Mouse (Mus musculus): ENCODE data around the gene Olfr291. TPM values are rescaled to one million over a fixed set of nuclear protein-coding genes. Genes with fewer than 3 reads are reported as not detected.
A peak's percentile ranks its signal among the peaks of the same experiment; 100 is the strongest.

Olfr291 gene
- polyA plus RNA-seq (2015; fragmentation: Nextera tagmentation; extraction: Ambion mirVana) = not detected in 2 replicates

DNA sequence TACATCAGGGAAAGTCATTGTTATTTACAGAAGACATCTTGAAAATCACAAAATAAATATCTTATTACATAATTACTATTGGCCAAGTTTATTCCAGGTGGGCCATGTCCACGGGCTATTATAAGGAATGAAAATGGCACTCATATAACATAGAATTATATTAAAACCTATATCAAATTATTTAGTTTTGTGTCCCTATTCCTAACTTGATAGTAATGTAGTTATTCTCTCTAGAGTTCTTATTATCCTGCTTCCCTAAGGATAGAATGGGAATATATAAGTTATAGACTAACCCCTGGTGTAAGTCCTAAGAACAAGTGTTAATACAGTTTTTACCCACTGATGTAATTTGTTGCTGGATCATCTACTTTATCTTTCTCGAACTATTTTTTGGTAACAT is at the start of gene Olfr291:
Olfr291 (plus strand) TSS at position 301 of the 400 bp plus-strand sequence.
- Histone ChIP-seq H3K27me3 (replicated peaks; ENCODE audit: insufficient read depth, low read length) (no peaks in the 10 kb centered on the region), H3K9me3 (ENCODE audit: low read length) (no peaks in the 10 kb centered on the region), H3K4me2 (replicated peaks; ENCODE audit: low read depth, low read length) (no peak within 1 kb of the TSS), H3K4me3 (ENCODE audit: low read depth, low read length) (no peak within 1 kb of the TSS), H3K4me1 (ENCODE audit: insufficient read depth, low read depth, low read length) (no peaks in the 10 kb centered on the region), H3K9ac (replicated peaks; ENCODE audit: low read depth) (no peak within 1 kb of the TSS), H3K36me3 (ENCODE audit: insufficient read depth, low read length) (no peaks in the 10 kb centered on the region), H3K27ac (ENCODE audit: low read length) (no peak within 1 kb of the TSS)
- no peak for TF ChIP-seq EP300 (IDR thresholded peaks at IDR 0.05)
- TF ChIP-seq CTCF (IDR thresholded peaks at IDR 0.05) = no peak
- DNase-seq (ENCODE audit: low spot score) = no peak
- ATAC-seq = no peak
- WGBS = 68% methylated on average over 2 of the region's 2 CpGs

DNA sequence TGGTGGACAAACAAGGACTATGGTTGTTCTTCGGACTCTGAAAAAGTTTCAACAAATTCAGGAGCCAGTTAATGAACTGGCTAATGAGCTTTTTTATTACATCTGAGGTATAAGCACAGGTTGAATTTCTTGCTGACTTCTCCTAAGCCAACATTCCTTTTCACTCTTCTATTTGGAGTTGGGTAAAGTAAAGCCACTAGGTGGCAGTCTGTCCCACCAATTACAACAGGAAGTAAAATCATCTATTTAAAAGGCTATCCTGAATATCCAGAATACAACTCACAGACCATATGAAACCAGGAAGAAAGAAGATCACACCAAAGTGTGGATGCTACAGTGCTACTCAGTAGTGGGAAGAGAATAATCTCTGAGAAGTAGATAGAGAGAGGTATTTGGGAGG is 48.1 kb upstream of the Olfr291 start:
- ATAC-seq (no peak), DNase-seq (ENCODE audit: low spot score) (peak; percentile 20)
- Histone ChIP-seq H3K9ac (replicated peaks; ENCODE audit: low read depth) (no peak overlapping the region), H3K27ac (ENCODE audit: low read length) (no peak overlapping the region), H3K36me3 (ENCODE audit: insufficient read depth, low read length) (no peaks in the 10 kb centered on the region), H3K4me1 (ENCODE audit: insufficient read depth, low read depth, low read length) (no peaks in the 10 kb centered on the region), H3K4me2 (replicated peaks; ENCODE audit: low read depth, low read length) (no peak overlapping the region), H3K4me3 (ENCODE audit: low read depth, low read length) (no peak overlapping the region), H3K9me3 (ENCODE audit: low read length) (no peaks in the 10 kb centered on the region), H3K27me3 (replicated peaks; ENCODE audit: insufficient read depth, low read length) (no peaks in the 10 kb centered on the region)
- TF ChIP-seq CTCF (IDR thresholded peaks at IDR 0.05) (peak; percentile 47), EP300 (IDR thresholded peaks at IDR 0.05) (no peak)
- 37% methylated on average over 1 of the region's 1 CpGs for WGBS

DNA sequence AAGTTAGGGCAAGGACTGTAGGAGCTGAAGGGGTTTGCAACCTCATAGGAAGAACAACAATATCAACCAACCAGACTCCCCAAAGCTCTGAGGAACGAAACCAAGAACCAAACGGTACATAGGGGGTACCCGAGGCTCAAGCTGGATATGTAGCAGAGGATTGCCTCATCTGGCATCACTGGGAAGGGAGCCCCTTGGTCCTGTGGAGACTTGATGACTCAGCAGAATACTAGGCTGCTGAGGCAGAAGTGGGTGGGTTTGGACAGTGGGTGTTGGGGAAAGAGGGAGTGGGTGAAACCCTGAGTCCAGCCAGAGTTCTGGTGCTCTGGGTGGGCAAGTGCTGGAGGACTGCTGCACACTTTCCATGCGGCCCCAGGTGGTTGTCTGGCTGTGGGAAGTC is 47.2 kb upstream of the Olfr291 start:
- TF ChIP-seq EP300 (IDR thresholded peaks at IDR 0.05) (no peak), CTCF (IDR thresholded peaks at IDR 0.05) (no peak)
- no peaks in the 10 kb centered on the region for H3K36me3 ChIP-seq (ENCODE audit: insufficient read depth, low read length)
- 78% methylated on average over 4 of the region's 4 CpGs for WGBS
- H3K27me3 ChIP-seq (replicated peaks; ENCODE audit: insufficient read depth, low read length) = no peaks in the 10 kb centered on the region
- H3K9me3 ChIP-seq (ENCODE audit: low read length) = no peaks in the 10 kb centered on the region
- H3K27ac ChIP-seq (ENCODE audit: low read length) = no peak overlapping the region
- H3K4me3 ChIP-seq (ENCODE audit: low read depth, low read length) = no peak overlapping the region
- DNase-seq (ENCODE audit: low spot score) = no peak
- H3K4me2 ChIP-seq (replicated peaks; ENCODE audit: low read depth, low read length) = no peak overlapping the region
- no peak for ATAC-seq
- no peak overlapping the region for H3K9ac ChIP-seq (replicated peaks; ENCODE audit: low read depth)
- H3K4me1 ChIP-seq (ENCODE audit: insufficient read depth, low read depth, low read length) = no peaks in the 10 kb centered on the region

DNA sequence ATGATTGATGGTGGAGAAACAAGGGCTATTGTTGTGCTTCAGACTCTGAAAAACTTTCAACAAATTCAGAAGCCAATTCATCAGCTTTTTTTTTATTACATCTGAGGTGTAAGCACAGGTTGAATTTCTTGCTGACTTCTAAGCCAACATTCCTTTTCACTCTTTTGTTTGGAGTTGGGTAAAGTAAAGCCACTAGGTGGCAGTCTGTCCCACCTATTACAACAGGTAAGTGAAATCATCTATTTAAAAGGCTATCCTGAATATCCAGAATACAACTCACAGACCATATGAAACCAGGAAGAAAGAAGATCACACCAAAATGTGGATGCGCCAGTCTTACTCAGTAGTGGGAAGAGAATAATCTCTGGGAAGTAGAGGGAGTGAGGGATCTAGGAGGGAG is 31.2 kb downstream of the Olfr291 start:
- 44% methylated on average over 1 of the region's 1 CpGs for WGBS
- no peak for ATAC-seq

More for the DNA sequence above, 31.2 kb downstream of the Olfr291 start:
- no peaks in the 10 kb centered on the region for H3K4me1 ChIP-seq (ENCODE audit: insufficient read depth, low read depth, low read length)
- H3K27me3 ChIP-seq (replicated peaks; ENCODE audit: insufficient read depth, low read length) = no peaks in the 10 kb centered on the region
- no peak for DNase-seq (ENCODE audit: low spot score)
- no peaks in the 10 kb centered on the region for H3K36me3 ChIP-seq (ENCODE audit: insufficient read depth, low read length)
- no peak overlapping the region for H3K27ac ChIP-seq (ENCODE audit: low read length)
- no peak overlapping the region for H3K4me3 ChIP-seq (ENCODE audit: low read depth, low read length)
- H3K9me3 ChIP-seq (ENCODE audit: low read length) = no peaks in the 10 kb centered on the region
- no peak overlapping the region for H3K4me2 ChIP-seq (replicated peaks; ENCODE audit: low read depth, low read length)
- TF ChIP-seq CTCF (IDR thresholded peaks at IDR 0.05) (peak; percentile 23), EP300 (IDR thresholded peaks at IDR 0.05) (no peak)
- no peak overlapping the region for H3K9ac ChIP-seq (replicated peaks; ENCODE audit: low read depth)

Other genes with a start within 250 kb of the Olfr291 start
- 11.7 and 13.7 TPM in 2 replicates for gene Fah, start 246.8 kb upstream of the Olfr291 start, polyA plus RNA-seq (2015; fragmentation: Nextera tagmentation; extraction: Ambion mirVana)
- gene Zfand6, start 163.6 kb upstream of the Olfr291 start, polyA plus RNA-seq (2015; fragmentation: Nextera tagmentation; extraction: Ambion mirVana) = 133 and 156 TPM in 2 replicates
- gene Vmn2r65, start 110.6 kb downstream of the Olfr291 start, polyA plus RNA-seq (2015; fragmentation: Nextera tagmentation; extraction: Ambion mirVana) = not detected in 2 replicates
- gene Vmn2r66, start 158.7 kb downstream of the Olfr291 start, polyA plus RNA-seq (2015; fragmentation: Nextera tagmentation; extraction: Ambion mirVana) = not detected in 2 replicates